21 mouse cellular contexts compared by ENCODE assay signal in genomic region chrX:13884348-13884747, GRCm38 (mm10). TPM values are rescaled to one million over a fixed set of nuclear protein-coding genes. Genes with fewer than 3 reads are reported as not detected.
DNase-seq lines count a peak whose midpoint lies in the region; ATAC-seq and TF ChIP-seq lines count a peak whose summit lies in the region.
"Had no signal": no experiment of that assay in that cellular context is flagged by ENCODE, and none has a peak within 500 bp of the region (broad histone marks: within the 10 kb centered on the region; RNA-seq: fewer than 3 reads in every experiment).

No protein-coding gene starts in this region.

- no peak for TF ChIP-seq CTCF in intestine, postnatal 0 days (IDR thresholded peaks at IDR 0.05; ENCODE audit: low read depth)

- no peak overlapping the region for H3K4me2 ChIP-seq in intestine, embryonic 15.5 days (replicated peaks)
- H3K4me2 ChIP-seq in intestine, embryonic 16.5 days (ENCODE audit: low read depth, low read length) = no peak overlapping the region
- no peak overlapping the region for H3K4me2 ChIP-seq in intestine, postnatal 0 days (replicated peaks; ENCODE audit: low read depth)
- no peak overlapping the region for H3K4me2 ChIP-seq in neural tube, embryonic 15.5 days

- no peaks in the 10 kb centered on the region for H3K9me3 ChIP-seq in intestine, embryonic 15.5 days
- no peaks in the 10 kb centered on the region for H3K9me3 ChIP-seq in intestine, embryonic 16.5 days (ENCODE audit: control insufficient read depth, low read length)
- H3K9me3 ChIP-seq in intestine, postnatal 0 days (ENCODE audit: control insufficient read depth) = no peaks in the 10 kb centered on the region
- no peaks in the 10 kb centered on the region for H3K9me3 ChIP-seq in neural tube, embryonic 15.5 days (replicated peaks)
- H3K9me3 ChIP-seq: G1E had no signal

- no peaks in the 10 kb centered on the region for H3K36me3 ChIP-seq in intestine, embryonic 15.5 days
- no peaks in the 10 kb centered on the region for H3K36me3 ChIP-seq in intestine, embryonic 16.5 days (ENCODE audit: control insufficient read depth, insufficient read depth, low read length)
- no peaks in the 10 kb centered on the region for H3K36me3 ChIP-seq in intestine, postnatal 0 days (ENCODE audit: control insufficient read depth, insufficient read depth)
- H3K36me3 ChIP-seq in neural tube, embryonic 15.5 days = no peaks in the 10 kb centered on the region
- H3K36me3 ChIP-seq: G1E had no signal

- DNase-seq in layer of hippocampus, adult 18-20 months (ENCODE audit: low spot score in 2 of 2) = no peak
- DNase-seq in kidney, adult 11 months = no peak
- DNase-seq: adrenal gland, adult 2 months; adrenal gland, adult 8-10 months; adrenal gland, postnatal 10 days; adrenal gland, postnatal 14 days; adrenal gland, postnatal 25 days; adrenal gland, postnatal 36 days; B cell, adult 2 months; cerebellum, adult 11 months; cerebellum, adult 11-12 months; cerebellum, adult 18-20 months had no signal

- no peak overlapping the region for H3K4me3 ChIP-seq in intestine, embryonic 15.5 days (replicated peaks)
- H3K4me3 ChIP-seq in intestine, embryonic 16.5 days (ENCODE audit: low read length) = no peak overlapping the region
- H3K4me3 ChIP-seq in intestine, postnatal 0 days (ENCODE audit: low read depth, low read length) = no peak overlapping the region
- no peak overlapping the region for H3K4me3 ChIP-seq in neural tube, embryonic 15.5 days (replicated peaks)

- 72% methylated on average over 1 of the region's 1 CpGs for WGBS in intestine, embryonic 15.5 days
- 70% methylated on average over 1 of the region's 1 CpGs for WGBS in intestine, embryonic 16.5 days
- WGBS in intestine, postnatal 0 days = 50% methylated on average over 1 of the region's 1 CpGs
- WGBS in neural tube, embryonic 15.5 days = 75% methylated on average over 1 of the region's 1 CpGs

- no peak overlapping the region for H3K27ac ChIP-seq in intestine, embryonic 15.5 days
- H3K27ac ChIP-seq in intestine, embryonic 16.5 days (ENCODE audit: low read length) = no peak overlapping the region
- no peak overlapping the region for H3K27ac ChIP-seq in intestine, postnatal 0 days (ENCODE audit: low read depth, low read length)
- no peak overlapping the region for H3K27ac ChIP-seq in neural tube, embryonic 15.5 days (replicated peaks)

- no peaks in the 10 kb centered on the region for H3K27me3 ChIP-seq in intestine, embryonic 15.5 days (replicated peaks)
- no peaks in the 10 kb centered on the region for H3K27me3 ChIP-seq in intestine, embryonic 16.5 days (replicated peaks; ENCODE audit: control insufficient read depth, insufficient read depth, low read length)
- H3K27me3 ChIP-seq in intestine, postnatal 0 days (replicated peaks; ENCODE audit: control insufficient read depth, insufficient read depth, low read length) = no peaks in the 10 kb centered on the region
- H3K27me3 ChIP-seq in neural tube, embryonic 15.5 days (replicated peaks) = no peaks in the 10 kb centered on the region
- H3K27me3 ChIP-seq: CH12.LX had no signal

- no peaks in the 10 kb centered on the region for H3K4me1 ChIP-seq in intestine, embryonic 15.5 days (replicated peaks)
- H3K4me1 ChIP-seq in intestine, embryonic 16.5 days (ENCODE audit: control insufficient read depth, insufficient read depth, low read length) = no peaks in the 10 kb centered on the region
- H3K4me1 ChIP-seq in intestine, postnatal 0 days (replicated peaks; ENCODE audit: control insufficient read depth, insufficient read depth, low read length) = no peaks in the 10 kb centered on the region
- H3K4me1 ChIP-seq in neural tube, embryonic 15.5 days = no peaks in the 10 kb centered on the region

- H3K9ac ChIP-seq in intestine, embryonic 15.5 days = no peak overlapping the region
- H3K9ac ChIP-seq in intestine, embryonic 16.5 days (ENCODE audit: low read depth, low read length) = no peak overlapping the region
- no peak overlapping the region for H3K9ac ChIP-seq in intestine, postnatal 0 days (ENCODE audit: low read depth, low read length)
- H3K9ac ChIP-seq in neural tube, embryonic 15.5 days (replicated peaks) = no peak overlapping the region

- ATAC-seq in intestine, embryonic 15.5 days = peak; percentile 84
- ATAC-seq in intestine, embryonic 16.5 days = peak; percentile 86
- peak; percentile 63 for ATAC-seq in intestine, postnatal 0 days
- no peak for ATAC-seq in neural tube, embryonic 15.5 days (ENCODE audit: low FRiP score)
- ATAC-seq: activated CD4-positive, CD25-positive, alpha-beta regulatory T cell, adult 4 months; CD4-positive, CD25-positive, alpha-beta regulatory T cell, adult 4 months; Patski had no signal

RNA-seq across cellular contexts. Expression of gene Cask, which starts 33.2 kb away (rescaled TPM):
- 10.9 and 11.3 TPM in 2 replicates for polyA plus RNA-seq in intestine, embryonic 15.5 days (2015; fragmentation: Nextera tagmentation; extraction: Ambion mirVana)
- 8.9 and 10.1 TPM in 2 replicates for polyA plus RNA-seq in intestine, embryonic 16.5 days (2015; fragmentation: Nextera tagmentation; extraction: Ambion mirVana)
- polyA plus RNA-seq in intestine, postnatal 0 days (2015; fragmentation: Nextera tagmentation; extraction: Ambion mirVana) = 9.0 and 9.8 TPM in 2 replicates
- total RNA-seq in layer of hippocampus, adult 18-20 months (2021) = 10 to 100 TPM; 70.0 to 73.2 TPM
- polyA plus RNA-seq in neural tube, embryonic 15.5 days (2015; fragmentation: Nextera tagmentation; extraction: Ambion mirVana) = 47.5 and 57.1 TPM in 2 replicates
- polyA plus RNA-seq: G1E had no signal
